Mouse (Mus musculus) monocyte, adult 5-6 weeks (primary cell): ENCODE results near the gene Aven. TPM values are rescaled to one million over a fixed set of nuclear protein-coding genes. Genes with fewer than 3 reads are reported as not detected.
"Not testable (repeated sequence)": the region's sequence is repeated elsewhere in the genome, so short reads cannot be mapped to it uniquely, and the experiment has no call there.

Experiments used
- ATAC-seq: fragments of 153-309, 156-312 bp; replicated peaks from 2 replicates; pipeline ENCODE4 v1.8.0; 2017; ENCODE audit warnings: mild to moderate bottlenecking; ENCODE audit not compliant: low TSS enrichment, insufficient number of reproducible peaks, severe bottlenecking, poor library complexity, low FRiP score
- total RNA-seq: library from RNA; stranded (forward); fragments of 200-1000, 200-491, 200-594 nt; gene quantifications from 3 replicates; pipeline ENCODE4 v1.2.3, GENCODE M21; 2017

Gene Aven
- total RNA-seq = 24.7 to 36.6 TPM (median 35.7 TPM) in 3 replicates

DNA sequence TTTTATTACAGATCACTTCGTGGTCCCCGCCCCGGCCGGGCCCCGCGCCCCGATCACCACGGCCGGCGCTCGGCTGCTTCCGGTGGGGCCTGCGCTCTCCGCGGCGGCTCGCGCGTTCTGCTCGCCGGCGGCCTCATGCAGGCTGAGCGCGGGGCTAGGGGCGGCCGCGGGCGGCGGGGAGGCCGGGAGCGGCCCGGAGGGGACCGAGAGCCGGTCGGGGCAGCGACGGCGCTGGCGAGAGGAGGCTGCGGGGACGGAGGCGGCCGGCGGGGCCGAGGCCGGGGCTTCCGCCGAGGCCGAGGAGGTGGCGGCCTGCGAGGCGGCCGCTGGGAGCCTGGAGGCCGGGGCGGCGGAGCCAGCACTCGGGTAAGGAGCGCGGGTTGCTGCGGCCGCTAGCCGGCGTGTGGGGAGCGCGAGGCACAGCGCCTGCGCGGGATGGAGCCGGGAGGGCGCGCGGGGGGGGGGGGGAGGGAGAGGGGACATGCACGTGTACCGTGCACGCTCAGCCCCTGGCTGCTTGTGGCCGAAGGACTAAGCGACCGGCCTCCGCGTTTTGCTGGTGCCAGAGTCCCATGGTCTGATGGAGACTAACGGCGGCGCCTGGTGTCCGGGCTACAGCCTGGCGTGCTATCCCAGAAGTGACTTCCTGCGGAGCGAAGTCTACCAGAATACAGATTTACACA, at the start of gene Aven:
Gene Aven (plus strand): TSS at position 109 of the 683 bp plus-strand sequence.
- ATAC-seq = peak; percentile 54

DNA sequence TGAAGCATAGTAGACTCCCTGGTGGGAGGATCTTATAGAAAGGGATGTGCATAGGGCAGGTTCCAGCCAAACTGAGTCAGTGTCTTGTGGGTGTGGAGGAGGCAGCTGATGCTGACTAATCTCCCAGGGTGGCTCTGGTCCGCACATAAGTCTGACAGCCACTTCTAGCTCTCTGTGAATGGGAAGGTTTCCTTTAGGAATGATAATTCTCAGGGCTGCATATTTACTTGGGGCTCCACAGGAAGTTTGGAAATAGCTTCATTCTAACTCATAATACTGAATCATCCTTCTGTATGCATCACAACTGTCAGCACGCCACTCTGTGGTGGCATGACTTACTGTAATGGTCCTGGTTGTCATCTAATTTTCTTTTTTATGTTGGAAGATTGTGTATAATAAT, 49.3 kb upstream of the Aven start:
- ATAC-seq = no peak

DNA sequence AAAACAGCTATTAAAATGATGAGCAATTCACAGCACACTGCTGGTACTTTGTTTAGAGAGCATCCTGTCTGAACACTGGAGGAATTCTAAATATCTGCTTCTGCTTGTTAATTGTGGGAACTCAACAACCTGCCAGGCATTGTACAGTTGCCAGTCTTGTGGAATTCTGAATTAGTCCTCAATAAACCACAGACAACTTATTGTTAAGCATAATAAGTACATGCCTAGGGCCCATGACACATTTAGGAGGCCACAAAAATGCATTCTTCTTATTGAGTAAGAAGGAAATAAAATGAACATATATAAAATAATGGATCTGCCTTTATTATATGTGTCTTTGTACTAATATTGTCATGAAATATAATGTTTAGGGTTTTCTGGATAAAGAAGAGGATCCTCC, 47.3 kb upstream of the Aven start:
- ATAC-seq = no peak

DNA sequence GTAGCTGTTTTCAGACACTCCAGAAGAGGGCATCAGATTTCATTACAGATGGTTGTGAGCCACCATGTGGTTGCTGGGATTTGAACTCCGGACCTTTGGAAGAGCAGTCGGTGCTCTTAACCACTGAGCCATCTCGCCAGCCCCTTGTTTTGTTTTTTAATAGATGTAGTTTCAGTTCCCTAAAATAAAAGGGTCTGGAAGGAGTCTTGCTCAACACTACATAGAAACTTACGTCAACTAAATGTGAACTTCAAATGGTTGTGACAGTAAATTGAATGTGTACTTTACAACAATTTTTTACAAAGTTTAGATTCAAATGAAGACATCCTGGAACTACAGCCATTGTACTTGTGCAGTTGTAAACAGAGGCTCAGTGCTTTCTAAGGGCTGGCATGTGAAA, 44.7 kb upstream of the Aven start:
- peak; percentile 62 for ATAC-seq

DNA sequence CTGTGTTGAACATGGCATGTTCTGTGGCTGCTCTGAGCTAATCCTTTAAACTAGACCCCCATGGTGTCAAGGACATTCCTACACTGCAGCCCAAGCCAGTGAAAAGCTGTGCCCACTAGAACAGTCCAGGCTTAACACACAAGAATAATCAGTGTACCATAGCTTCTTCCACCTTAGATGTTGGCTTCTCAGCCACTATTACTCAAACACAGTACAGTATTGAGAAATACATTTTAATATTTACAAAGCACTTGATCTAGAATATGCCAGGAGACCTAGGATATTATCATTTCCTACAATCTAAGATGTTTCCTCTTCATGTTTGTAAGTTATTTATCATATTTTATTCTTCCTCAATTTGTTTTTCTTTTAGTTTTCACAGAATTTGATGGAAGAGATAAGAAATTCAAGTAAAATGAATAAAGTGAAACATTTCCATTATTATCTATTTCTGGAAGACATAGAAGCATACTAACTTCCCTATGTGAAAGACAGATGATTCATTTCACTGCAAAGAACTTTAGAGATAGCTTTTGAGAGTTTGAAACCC, 44.2 kb upstream of the Aven start:
- ATAC-seq = peak; percentile 42

DNA sequence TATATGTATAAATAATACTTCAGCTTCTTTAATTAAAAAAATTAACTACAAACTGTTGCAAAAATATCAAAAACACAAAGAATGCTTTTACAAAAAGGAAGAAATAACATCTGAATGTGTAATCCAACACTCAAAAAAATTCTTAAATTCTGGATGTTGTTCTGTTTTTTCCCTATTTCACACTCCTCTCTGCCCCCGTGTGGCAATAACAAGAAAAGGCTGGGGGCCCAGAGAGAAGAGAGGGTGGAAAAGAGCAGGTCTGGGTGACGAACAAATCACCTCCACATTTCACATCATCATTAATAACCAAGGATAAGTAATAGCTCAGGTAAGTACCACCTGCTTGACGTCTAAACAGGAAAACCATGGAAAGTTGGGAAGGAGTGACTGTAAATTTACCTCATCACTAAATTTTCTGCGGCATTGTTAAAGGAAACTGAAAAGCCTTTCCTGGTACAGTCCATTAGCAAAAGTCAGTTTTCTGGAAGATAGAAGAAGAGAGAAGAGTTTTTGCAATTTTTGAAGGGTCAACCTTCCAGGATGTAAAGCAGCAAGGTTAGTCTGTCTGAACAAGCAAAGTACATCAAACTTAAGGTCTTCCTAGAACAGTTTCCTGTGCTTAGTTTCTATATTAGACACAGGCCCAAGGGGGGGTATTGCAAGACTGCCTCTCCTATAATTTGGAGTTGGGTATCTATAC, 43.0 kb upstream of the Aven start:
- no peak for ATAC-seq

DNA sequence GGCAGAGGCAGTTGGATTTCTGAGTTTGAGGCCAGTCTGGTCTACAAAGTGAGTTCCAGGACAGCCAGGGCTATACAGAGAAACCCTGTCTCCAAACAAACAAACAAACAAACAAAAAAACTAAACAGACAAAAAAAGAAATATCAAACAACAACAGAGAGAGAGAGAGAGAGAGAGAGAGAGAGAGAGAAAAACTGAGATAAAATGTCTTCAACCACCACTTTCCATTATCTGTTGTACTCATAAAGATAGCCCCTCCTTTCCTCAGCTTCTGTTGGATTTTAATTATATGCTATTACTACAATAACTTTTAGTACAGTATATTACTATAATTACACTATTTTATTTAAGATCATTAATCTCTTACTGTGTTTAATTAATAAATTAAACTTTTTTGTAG, 40.3 kb upstream of the Aven start:
- ATAC-seq = not testable (repeated sequence)

DNA sequence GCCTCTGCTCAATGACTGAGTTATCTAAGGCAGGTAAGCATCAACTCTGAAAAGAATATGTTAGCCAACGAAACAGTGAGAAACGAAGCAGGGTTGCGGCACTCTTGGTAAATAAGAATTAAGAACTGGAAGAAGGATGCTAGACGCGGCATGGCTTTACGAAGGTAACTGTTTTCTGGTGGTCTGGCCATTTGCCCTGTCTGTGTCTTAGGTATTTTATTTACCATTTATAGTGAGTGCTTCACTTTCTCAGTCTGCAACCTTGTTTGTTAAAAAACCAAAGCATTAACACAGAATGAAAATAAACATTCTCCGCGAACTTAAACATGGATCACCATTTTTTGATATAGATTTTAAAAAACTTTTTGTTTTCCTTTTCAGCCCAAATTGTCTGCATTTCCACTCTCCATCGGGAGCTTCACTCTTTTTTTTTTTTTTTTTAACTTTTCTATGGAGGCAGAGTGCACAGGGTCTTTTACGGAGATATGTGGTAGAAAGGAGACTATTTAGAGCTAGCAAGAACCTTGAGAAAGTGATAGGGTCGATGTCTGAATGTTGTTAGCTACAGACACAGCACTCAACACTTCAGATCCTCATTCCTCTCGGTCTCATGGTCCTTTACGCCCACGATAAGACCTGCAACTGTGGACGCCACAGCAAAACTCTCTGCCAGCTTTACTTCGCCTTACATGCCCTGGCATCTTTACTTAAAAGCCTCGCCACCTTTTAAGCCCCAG, 38.5 kb upstream of the Aven start:
- ATAC-seq = no peak

DNA sequence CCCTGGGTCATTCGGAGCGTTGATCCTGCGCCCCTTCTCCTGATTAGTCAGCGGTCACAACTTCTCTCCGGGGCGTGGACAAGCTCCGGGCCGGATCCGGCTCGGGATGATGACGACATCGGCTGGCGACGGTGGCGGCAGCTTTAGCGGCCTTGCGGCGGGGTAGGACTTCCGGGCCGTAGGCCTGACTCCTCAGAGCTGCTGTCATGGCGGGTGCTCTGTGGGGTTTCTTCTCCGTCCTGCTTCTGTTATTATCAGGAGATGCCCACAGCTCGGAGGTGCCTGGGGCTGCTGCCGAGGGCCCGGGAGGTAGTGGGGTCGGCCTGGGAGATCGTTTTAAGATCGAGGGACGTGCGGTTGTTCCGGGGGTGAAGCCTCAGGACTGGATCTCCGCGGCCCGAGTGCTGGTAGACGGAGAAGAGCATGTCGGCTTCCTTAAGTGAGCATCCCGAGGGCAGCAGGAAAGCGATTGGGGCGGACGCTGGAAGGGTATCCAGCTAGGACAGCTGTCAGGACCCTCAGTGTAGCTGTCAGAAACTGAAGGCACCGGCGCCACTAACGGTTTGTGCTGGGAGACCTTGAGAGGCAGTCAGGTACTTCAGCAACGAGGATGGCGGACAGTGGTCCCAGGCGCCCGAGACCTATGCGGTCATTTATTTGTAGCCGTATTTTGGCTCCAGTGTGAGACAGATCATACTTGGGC, 37.8 kb upstream of the Aven start, which contains the start of gene Emc7:
Gene Emc7 (plus strand): TSS at position 136 of the 703 bp plus-strand sequence.
- peak; percentile 95 for ATAC-seq

DNA sequence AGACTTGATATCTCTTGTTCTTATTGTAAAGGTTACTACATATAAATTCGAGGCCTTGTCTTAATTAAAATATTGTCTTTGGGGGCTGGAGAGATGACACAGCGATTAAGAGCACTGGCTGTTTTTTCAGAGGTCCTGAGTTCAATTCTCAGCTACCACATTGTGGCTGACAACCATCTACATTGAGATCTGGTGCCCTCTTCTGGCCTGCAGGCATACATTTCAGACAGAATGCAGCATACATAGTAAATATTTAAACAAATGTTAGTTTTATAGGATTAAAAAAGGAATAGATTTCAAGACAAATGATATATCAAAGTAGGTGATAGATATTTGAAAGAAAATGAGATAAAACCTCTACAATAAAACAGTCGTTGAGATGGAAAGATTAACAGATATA, 32.2 kb upstream of the Aven start:
- ATAC-seq = no peak

DNA sequence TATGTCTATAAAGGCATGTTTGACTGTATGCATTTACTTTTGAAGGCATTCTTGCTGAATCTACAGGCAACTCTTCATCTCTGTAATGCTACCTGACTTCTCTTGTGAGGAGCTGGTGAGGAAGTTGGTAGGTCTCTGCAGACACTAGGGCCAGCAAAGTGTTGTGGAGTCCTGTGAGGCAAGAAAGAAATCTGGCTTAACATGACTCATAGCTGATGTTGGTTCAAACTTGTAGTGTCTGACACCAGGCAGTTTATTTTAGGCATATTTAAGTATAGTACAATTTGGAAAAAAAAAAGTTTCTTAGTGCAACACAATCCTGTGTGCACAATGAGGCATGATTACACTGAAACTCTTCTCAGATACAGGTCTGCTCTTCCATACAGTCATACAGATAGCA, 23.2 kb upstream of the Aven start:
- ATAC-seq = no peak

DNA sequence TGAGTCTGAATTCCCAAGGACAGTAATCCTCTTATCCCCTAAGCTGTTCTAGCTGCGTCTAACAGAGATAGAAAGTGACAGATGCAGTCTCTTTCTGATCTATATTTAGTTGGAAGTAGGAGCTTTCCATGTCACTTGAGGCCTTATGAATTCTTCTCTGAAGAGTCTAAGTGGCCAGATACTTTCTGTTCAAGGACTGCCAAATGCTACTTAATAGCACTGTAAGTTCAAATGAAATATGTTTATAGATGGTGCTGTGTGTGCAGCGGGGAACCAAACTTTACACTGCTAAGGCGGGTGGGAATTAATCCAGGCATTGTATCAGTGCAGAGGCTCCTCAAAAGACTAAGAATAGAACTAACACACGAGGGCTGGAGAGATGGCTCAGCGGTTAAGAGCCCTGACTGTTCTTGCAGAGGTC, 21.8 kb upstream of the Aven start:
- no peak for ATAC-seq

DNA sequence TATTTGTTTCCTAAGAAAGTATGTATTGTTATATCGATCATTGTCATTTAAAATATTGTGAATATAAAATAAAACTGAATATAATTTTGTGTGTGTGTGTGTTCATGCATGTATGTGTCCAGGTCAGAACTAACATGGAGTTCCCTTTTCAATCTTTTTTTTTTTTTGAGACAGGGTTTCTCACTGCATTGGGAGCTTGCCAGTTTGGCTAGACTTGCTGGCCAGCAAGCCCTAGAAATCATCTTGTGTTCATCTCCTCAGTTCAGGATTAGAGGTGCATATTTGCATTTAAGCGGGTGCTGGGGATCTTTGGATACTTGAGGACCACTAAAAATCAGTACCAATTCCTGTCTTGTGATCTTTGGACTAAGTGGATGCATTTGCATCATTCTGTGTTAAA, 20.7 kb upstream of the Aven start:
- no peak for ATAC-seq

DNA sequence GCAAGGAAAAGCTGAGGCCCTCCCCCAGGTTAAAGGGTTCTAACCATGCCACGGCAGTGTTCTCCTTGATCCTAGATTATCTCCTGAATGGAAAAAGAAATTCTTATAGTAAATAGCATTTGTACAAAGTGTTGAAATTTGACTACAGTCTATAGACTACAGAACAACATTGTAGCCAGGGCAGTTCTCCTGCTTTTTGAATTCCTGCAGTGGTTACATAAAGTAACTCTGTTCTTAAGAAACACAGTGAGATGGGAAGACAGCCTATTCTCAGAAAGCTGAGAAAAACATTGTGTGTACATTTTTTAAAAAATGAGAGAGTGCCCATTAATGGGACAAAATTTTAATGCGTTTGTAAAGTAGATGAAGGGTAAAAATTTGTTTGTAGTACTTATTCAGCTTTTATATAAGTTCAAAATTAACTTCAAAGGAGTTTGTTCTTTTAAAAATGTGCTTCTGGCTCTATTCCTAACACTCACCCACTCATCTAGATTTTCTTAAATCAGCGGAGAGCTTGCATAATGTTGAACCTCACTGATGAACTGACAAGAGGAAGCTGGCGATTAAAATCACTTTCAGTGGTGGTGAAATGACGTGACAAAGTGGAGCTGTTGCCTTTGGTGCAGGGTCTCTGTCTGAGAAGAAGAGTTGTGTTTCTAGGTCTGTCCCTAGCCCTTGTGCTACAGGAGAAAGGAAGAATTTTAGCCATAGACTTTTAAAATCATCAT, 17.6 kb upstream of the Aven start:
- no peak for ATAC-seq

DNA sequence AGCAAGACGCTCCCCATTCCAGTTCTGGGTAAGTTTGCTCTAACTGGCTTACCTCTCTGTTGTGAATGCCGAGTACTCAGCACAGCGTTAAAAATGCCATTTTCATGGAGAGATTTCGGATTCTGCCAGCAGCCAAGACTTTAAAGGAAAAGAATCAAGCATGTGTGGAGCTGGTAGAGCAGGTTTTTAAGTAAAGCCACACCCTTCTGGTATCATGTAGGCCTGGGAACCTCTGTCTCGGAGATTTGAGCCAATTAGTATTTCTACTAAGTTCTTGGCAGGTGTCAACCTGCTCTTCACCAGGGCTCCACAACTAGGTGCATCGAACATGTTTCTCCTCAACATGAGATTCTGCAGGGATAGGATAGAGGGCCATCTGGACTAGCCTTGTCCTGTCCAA, 16.2 kb upstream of the Aven start:
- no peak for ATAC-seq

DNA sequence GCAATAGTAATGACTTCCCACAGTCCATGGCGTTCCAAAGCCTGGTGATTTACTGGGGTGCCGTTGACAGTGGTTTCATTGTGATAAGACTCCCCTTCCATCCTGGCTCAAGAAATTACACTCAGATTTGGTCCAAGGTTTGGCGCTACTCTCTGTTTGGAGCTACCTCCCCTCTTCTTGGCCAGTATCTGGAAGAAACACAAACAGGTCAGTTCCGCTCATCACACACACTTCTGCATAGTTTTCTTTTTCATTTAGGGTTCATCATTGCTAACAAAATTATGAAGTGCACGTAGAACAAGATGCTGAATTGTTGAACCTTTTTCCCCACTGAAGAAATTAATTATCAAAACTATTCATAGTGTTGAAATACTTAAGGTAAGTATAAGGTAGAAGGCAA, 12.1 kb upstream of the Aven start, which contains the start of gene Chrm5:
Gene Chrm5 (minus strand): TSS at position 101 of the 400 bp plus-strand sequence.
- no peak for ATAC-seq

DNA sequence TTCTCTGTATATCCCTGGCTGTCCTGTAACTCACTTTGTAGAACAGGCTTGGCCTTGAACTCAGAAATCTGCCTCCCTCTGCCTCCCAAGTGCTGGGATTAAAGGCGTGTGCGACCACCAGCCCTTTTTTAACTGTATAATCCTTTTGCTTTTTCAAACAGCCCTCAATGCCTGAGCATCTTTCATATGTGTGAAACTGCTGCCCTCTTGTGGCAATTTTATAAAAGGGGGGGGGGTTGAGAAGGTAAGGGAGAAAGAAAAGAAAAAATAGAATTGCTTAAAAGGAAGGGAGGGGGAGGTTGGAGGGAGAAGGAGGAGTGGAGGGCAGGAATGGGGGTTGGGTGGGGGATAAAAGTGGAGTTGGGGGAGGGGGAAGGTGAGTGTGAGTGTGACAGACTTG, 11.2 kb upstream of the Aven start:
- no peak for ATAC-seq
